Mouse (Mus musculus): ENCODE data around the gene Akap6. TPM values are rescaled to one million over a fixed set of nuclear protein-coding genes. Genes with fewer than 3 reads are reported as not detected.
A peak's percentile ranks its signal among the peaks of the same experiment; 100 is the strongest.

The Akap6 gene
- polyA plus RNA-seq, 1 experiment from 2014 or later, result 23.6 TPM

GRCm38 (mm10) chr12:52764046-52764445 lies 64.9 kb downstream of the Akap6 start:
- H3K27ac ChIP-seq (ENCODE audit: low read length), result no peak overlapping the region
- H3K4me3 ChIP-seq (ENCODE audit: low read depth, low read length), result no peak overlapping the region
- H3K36me3 ChIP-seq (ENCODE audit: control insufficient read depth, insufficient read depth, low read length), result no peaks in the 10 kb centered on the region
- H3K4me1 ChIP-seq (ENCODE audit: control insufficient read depth, insufficient read depth, low read length), result no peaks in the 10 kb centered on the region; the same call in 1 of the 2 replicates
- H3K27me3 ChIP-seq (ENCODE audit: control insufficient read depth, insufficient read depth, low read depth, low read length), result no peaks in the 10 kb centered on the region
- no peaks in the 10 kb centered on the region for H3K9me3 ChIP-seq (replicated peaks; ENCODE audit: control insufficient read depth, low read length, poor library complexity, severe bottlenecking)
- WGBS, result 88% methylated on average over 2 of the region's 2 CpGs
- ATAC-seq, result no peak
- no peak overlapping the region for H3K9ac ChIP-seq (ENCODE audit: low read depth, low read length)
- no peak overlapping the region for H3K4me2 ChIP-seq (ENCODE audit: low read length)

- Histone ChIP-seq H3K36me3 (ENCODE audit: control insufficient read depth, insufficient read depth, low read length) (no peaks in the 10 kb centered on the region), H3K4me1 (ENCODE audit: control insufficient read depth, insufficient read depth, low read length) (peaks cover 5% of the 10 kb centered on the region), H3K4me2 (ENCODE audit: low read length) (no peak overlapping the region), H3K9me3 (replicated peaks; ENCODE audit: control insufficient read depth, low read length, poor library complexity, severe bottlenecking) (no peaks in the 10 kb centered on the region), H3K9ac (ENCODE audit: low read depth, low read length) (no peak overlapping the region), H3K27ac (ENCODE audit: low read length) (no peak overlapping the region), H3K4me3 (ENCODE audit: low read depth, low read length) (no peak overlapping the region), H3K27me3 (ENCODE audit: control insufficient read depth, insufficient read depth, low read depth, low read length) (no peaks in the 10 kb centered on the region)
- 93% methylated on average over 3 of the region's 3 CpGs for WGBS
- ATAC-seq, result no peak
These were observed 65.6 kb downstream of the Akap6 start for GRCm38 (mm10) chr12:52764810-52765209.

GRCm38 (mm10) chr12:52769561-52769960 lies 70.4 kb downstream of the Akap6 start:
- no peaks in the 10 kb centered on the region for H3K36me3 ChIP-seq (ENCODE audit: control insufficient read depth, insufficient read depth, low read length)
- H3K4me1 ChIP-seq (ENCODE audit: control insufficient read depth, insufficient read depth, low read length), result peaks cover 27% of the 10 kb centered on the region
- no peak overlapping the region for H3K4me3 ChIP-seq (ENCODE audit: low read depth, low read length)
- WGBS, result 24% methylated on average over 3 of the region's 3 CpGs
- no peak for ATAC-seq
- no peak overlapping the region for H3K9ac ChIP-seq (ENCODE audit: low read depth, low read length)
- no peaks in the 10 kb centered on the region for H3K9me3 ChIP-seq (replicated peaks; ENCODE audit: control insufficient read depth, low read length, poor library complexity, severe bottlenecking)
- H3K4me2 ChIP-seq (ENCODE audit: low read length), result no peak overlapping the region
- no peaks in the 10 kb centered on the region for H3K27me3 ChIP-seq (ENCODE audit: control insufficient read depth, insufficient read depth, low read depth, low read length)
- H3K27ac ChIP-seq (ENCODE audit: low read length), result peak overlapping the region; percentile 26; the same call in 1 of the 2 replicates

- no peaks in the 10 kb centered on the region for H3K27me3 ChIP-seq (ENCODE audit: control insufficient read depth, insufficient read depth, low read depth, low read length)
- 50% methylated on average over 7 of the region's 7 CpGs for WGBS
- no peaks in the 10 kb centered on the region for H3K9me3 ChIP-seq (replicated peaks; ENCODE audit: control insufficient read depth, low read length, poor library complexity, severe bottlenecking)
- peaks cover 29% of the 10 kb centered on the region for H3K4me1 ChIP-seq (ENCODE audit: control insufficient read depth, insufficient read depth, low read length)
- no peak overlapping the region for H3K4me3 ChIP-seq (ENCODE audit: low read depth, low read length)
- ATAC-seq, result no peak
- H3K4me2 ChIP-seq (ENCODE audit: low read length), result no peak overlapping the region
- no peak overlapping the region for H3K9ac ChIP-seq (ENCODE audit: low read depth, low read length)
- H3K36me3 ChIP-seq (ENCODE audit: control insufficient read depth, insufficient read depth, low read length), result no peaks in the 10 kb centered on the region
- peak overlapping the region; percentile 47; the same call in 1 of the 2 replicates for H3K27ac ChIP-seq (ENCODE audit: low read length)
These were observed 72.7 kb downstream of the Akap6 start for GRCm38 (mm10) chr12:52771931-52772330.

GRCm38 (mm10) chr12:52772494-52773280 lies 73.5 kb downstream of the Akap6 start:
- WGBS, result 32% methylated on average over 11 of the region's 11 CpGs
- H3K4me2 ChIP-seq (ENCODE audit: low read length), result no peak overlapping the region
- peaks cover 29% of the 10 kb centered on the region for H3K4me1 ChIP-seq (ENCODE audit: control insufficient read depth, insufficient read depth, low read length)
- H3K27ac ChIP-seq (ENCODE audit: low read length), result peak overlapping the region; percentile 52; the same call in 1 of the 2 replicates
- no peaks in the 10 kb centered on the region for H3K9me3 ChIP-seq (replicated peaks; ENCODE audit: control insufficient read depth, low read length, poor library complexity, severe bottlenecking)
- H3K4me3 ChIP-seq (ENCODE audit: low read depth, low read length), result no peak overlapping the region
- H3K36me3 ChIP-seq (ENCODE audit: control insufficient read depth, insufficient read depth, low read length), result no peaks in the 10 kb centered on the region
- no peak overlapping the region for H3K9ac ChIP-seq (ENCODE audit: low read depth, low read length)
- H3K27me3 ChIP-seq (ENCODE audit: control insufficient read depth, insufficient read depth, low read depth, low read length), result no peaks in the 10 kb centered on the region
- 0 out of 2 replicates have a peak, but pooled peaks have one; percentile 36 for ATAC-seq

GRCm38 (mm10) chr12:52773847-52774246 lies 74.7 kb downstream of the Akap6 start:
- WGBS, result 34% methylated on average over 3 of the region's 3 CpGs
- Histone ChIP-seq H3K36me3 (ENCODE audit: control insufficient read depth, insufficient read depth, low read length) (no peaks in the 10 kb centered on the region), H3K27me3 (ENCODE audit: control insufficient read depth, insufficient read depth, low read depth, low read length) (no peaks in the 10 kb centered on the region), H3K9ac (ENCODE audit: low read depth, low read length) (no peak overlapping the region), H3K4me1 (ENCODE audit: control insufficient read depth, insufficient read depth, low read length) (peaks cover 29% of the 10 kb centered on the region), H3K27ac (ENCODE audit: low read length) (no peak overlapping the region), H3K4me2 (ENCODE audit: low read length) (no peak overlapping the region), H3K9me3 (replicated peaks; ENCODE audit: control insufficient read depth, low read length, poor library complexity, severe bottlenecking) (no peaks in the 10 kb centered on the region), H3K4me3 (ENCODE audit: low read depth, low read length) (no peak overlapping the region)
- peak; percentile 52; the same call in 1 of the 2 replicates for ATAC-seq

GRCm38 (mm10) chr12:52774382-52774781 lies 75.2 kb downstream of the Akap6 start:
- ATAC-seq, result no peak
- no peaks in the 10 kb centered on the region for H3K27me3 ChIP-seq (ENCODE audit: control insufficient read depth, insufficient read depth, low read depth, low read length)
- H3K27ac ChIP-seq (ENCODE audit: low read length), result peak overlapping the region; percentile 43
- H3K9ac ChIP-seq (ENCODE audit: low read depth, low read length), result no peak overlapping the region
- H3K9me3 ChIP-seq (replicated peaks; ENCODE audit: control insufficient read depth, low read length, poor library complexity, severe bottlenecking), result no peaks in the 10 kb centered on the region
- H3K36me3 ChIP-seq (ENCODE audit: control insufficient read depth, insufficient read depth, low read length), result no peaks in the 10 kb centered on the region
- 10% methylated on average over 6 of the region's 6 CpGs for WGBS
- H3K4me2 ChIP-seq (ENCODE audit: low read length), result peak overlapping the region; percentile 2; the same call in 1 of the 2 replicates
- no peak overlapping the region for H3K4me3 ChIP-seq (ENCODE audit: low read depth, low read length)
- peaks cover 27% of the 10 kb centered on the region for H3K4me1 ChIP-seq (ENCODE audit: control insufficient read depth, insufficient read depth, low read length)

- Histone ChIP-seq H3K27ac (ENCODE audit: low read length) (no peak overlapping the region), H3K4me3 (ENCODE audit: low read depth, low read length) (no peak overlapping the region), H3K4me1 (ENCODE audit: control insufficient read depth, insufficient read depth, low read length) (peaks cover 14% of the 10 kb centered on the region), H3K27me3 (ENCODE audit: control insufficient read depth, insufficient read depth, low read depth, low read length) (no peaks in the 10 kb centered on the region), H3K9me3 (replicated peaks; ENCODE audit: control insufficient read depth, low read length, poor library complexity, severe bottlenecking) (no peaks in the 10 kb centered on the region), H3K9ac (ENCODE audit: low read depth, low read length) (no peak overlapping the region), H3K4me2 (ENCODE audit: low read length) (no peak overlapping the region), H3K36me3 (ENCODE audit: control insufficient read depth, insufficient read depth, low read length) (no peaks in the 10 kb centered on the region)
- ATAC-seq, result no peak
- 57% methylated on average over 5 of the region's 5 CpGs for WGBS
These were observed 81.0 kb downstream of the Akap6 start for GRCm38 (mm10) chr12:52780216-52780615.

- no peak for ATAC-seq
- Histone ChIP-seq H3K4me2 (ENCODE audit: low read length) (no peak overlapping the region), H3K9ac (ENCODE audit: low read depth, low read length) (no peak overlapping the region), H3K4me1 (ENCODE audit: control insufficient read depth, insufficient read depth, low read length) (peaks cover 14% of the 10 kb centered on the region), H3K4me3 (ENCODE audit: low read depth, low read length) (no peak overlapping the region), H3K27me3 (ENCODE audit: control insufficient read depth, insufficient read depth, low read depth, low read length) (no peaks in the 10 kb centered on the region), H3K27ac (ENCODE audit: low read length) (no peak overlapping the region), H3K36me3 (ENCODE audit: control insufficient read depth, insufficient read depth, low read length) (no peaks in the 10 kb centered on the region), H3K9me3 (replicated peaks; ENCODE audit: control insufficient read depth, low read length, poor library complexity, severe bottlenecking) (no peaks in the 10 kb centered on the region)
- WGBS, result 79% methylated on average over 7 of the region's 7 CpGs
These were observed 81.9 kb downstream of the Akap6 start for GRCm38 (mm10) chr12:52781066-52781465.
